Mouse (Mus musculus): ENCODE measurements around the gene Snapc4. TPM values are rescaled to one million over a fixed set of nuclear protein-coding genes. Genes with fewer than 3 reads are reported as not detected.

The Snapc4 gene
- total RNA-seq, 2 experiments from 2014 or later: 74.2 to 78.2 TPM

DNA sequence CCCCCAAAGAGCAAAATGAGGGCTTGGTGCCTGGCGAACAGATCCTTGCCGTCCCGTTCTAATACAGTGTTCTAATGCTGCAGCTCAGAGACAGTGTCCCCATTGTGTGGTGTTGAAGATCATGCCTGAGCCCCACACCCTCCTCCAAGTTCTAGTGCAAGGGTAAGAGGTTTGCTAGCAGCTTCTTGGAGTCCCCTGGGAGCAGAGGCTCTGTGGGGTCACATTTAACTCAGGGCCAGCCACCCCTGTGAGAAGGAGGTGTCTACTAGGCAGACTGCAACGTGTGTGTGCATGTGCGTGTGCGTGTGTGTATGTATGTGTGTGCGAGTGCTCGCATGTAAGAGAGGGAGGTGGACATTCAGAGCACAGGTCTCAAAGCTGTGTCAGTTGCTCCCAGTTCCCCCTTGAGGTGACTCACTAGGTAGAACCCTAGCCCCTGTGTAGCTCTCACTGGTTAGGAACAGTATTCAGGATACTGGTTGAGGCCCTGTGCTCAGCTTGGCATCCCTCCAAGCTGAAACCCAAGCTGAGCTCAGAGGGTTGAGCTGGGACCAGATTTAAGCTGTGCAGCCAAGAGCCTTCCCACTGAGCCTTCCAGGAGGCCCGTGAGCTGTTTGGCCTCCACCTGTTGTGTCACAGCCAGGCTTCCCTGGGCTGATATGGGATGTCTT, 63.7 kb downstream of the Snapc4 start:
- TF ChIP-seq CTCF (IDR thresholded peaks at IDR 0.05): no peak
- peak overlapping the region; percentile 69 for H3K4me3 ChIP-seq
- H3K27ac ChIP-seq: peak overlapping the region; percentile 95
- intact Hi-C loops (cut with DNase I): loop anchor here (5.0 kb wide), 1 partner anchor 71 kb away; the partner anchor contains the start of genes Entr1 and Pmpca
- no peak for DNase-seq (ENCODE audit: extremely low spot score in 1 of 2, low spot score in 2 of 2)

DNA sequence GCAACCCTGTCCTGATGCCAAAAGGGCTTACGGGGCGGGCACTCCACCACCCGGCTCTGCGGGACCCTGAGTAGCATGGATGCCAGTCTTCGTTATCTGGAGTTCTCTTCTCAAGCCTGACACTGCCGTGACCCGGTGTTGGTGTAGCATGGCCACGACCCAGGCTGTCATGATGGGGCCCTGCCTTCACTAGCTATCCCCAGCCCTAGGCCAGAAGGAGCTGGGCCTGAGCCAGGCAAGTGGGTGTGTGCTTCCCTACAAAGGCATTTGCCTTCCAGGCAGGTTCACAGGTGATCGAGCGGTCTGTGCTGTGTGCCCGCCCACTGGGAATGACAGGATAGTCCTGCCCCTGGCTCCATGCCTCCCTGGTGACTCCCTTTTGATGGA, 64.5 kb downstream of the Snapc4 start:
- H3K27ac ChIP-seq: peak overlapping the region; percentile 95
- DNase-seq (ENCODE audit: extremely low spot score in 1 of 2, low spot score in 2 of 2): no peak
- intact Hi-C loops (cut with DNase I): loop anchor here (5.0 kb wide), 1 partner anchor 71 kb away; the partner anchor contains the start of genes Entr1 and Pmpca
- TF ChIP-seq CTCF (IDR thresholded peaks at IDR 0.05): no peak
- peak overlapping the region; percentile 69 for H3K4me3 ChIP-seq

DNA sequence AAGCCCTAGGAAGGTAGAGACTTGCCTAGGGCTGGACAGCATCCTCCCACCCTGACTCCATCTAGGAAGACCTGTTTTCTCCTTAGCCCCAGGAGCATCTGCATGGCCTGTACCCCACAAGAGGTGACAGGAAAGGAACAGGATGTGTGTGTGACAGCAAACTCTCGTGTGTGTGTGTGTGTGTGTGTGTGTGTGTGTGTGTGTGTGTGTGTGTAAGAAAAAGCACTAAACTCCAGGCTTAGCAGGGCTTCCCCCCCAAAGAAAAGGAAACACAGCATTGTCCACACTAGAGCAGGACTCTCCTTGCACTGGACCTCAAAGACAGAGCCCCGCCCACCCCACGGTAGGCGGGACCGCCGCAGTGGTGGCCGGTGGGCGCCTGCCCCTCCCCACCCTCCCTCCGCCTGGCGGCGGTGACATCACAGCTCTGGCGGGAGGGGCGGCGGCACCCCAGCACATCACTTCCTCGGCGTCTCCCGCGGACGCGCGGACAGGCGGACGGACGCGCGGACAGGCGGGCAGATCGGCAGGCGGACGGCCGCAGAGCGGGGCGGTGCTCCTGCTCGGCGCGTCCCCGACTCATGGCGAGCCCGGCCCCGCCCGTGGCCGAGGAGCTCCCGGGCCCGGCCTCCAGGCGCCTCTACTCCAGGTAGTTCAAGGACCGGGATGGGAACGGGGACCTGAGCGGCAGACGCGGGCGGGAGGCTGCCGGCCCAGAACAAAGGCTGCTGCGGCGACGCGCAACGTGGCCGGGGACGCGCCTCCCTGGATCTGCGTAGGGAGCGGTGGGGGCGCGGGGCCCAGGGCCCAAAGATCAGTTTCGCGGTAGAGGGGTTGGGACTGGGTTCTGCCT, 65.2 kb downstream of the Snapc4 start, which contains the start of gene Gpsm1:
Gene Gpsm1, plus strand, starts transcription at position 444 of the 853 bp plus-strand sequence.
- Histone ChIP-seq H3K27ac (peak within 1 kb of the TSS; percentile 95), H3K4me3 (peak within 1 kb of the TSS; percentile 69)
- intact Hi-C loops (cut with DNase I): loop anchor here (5.0 kb wide), 1 partner anchor 72 kb away; the partner anchor contains the start of genes Entr1 and Pmpca
- no peak; the same call in 1 of the 2 replicates for TF ChIP-seq CTCF (IDR thresholded peaks at IDR 0.05)
- DNase-seq (ENCODE audit: extremely low spot score in 1 of 2, low spot score in 2 of 2): peak; percentile 78

DNA sequence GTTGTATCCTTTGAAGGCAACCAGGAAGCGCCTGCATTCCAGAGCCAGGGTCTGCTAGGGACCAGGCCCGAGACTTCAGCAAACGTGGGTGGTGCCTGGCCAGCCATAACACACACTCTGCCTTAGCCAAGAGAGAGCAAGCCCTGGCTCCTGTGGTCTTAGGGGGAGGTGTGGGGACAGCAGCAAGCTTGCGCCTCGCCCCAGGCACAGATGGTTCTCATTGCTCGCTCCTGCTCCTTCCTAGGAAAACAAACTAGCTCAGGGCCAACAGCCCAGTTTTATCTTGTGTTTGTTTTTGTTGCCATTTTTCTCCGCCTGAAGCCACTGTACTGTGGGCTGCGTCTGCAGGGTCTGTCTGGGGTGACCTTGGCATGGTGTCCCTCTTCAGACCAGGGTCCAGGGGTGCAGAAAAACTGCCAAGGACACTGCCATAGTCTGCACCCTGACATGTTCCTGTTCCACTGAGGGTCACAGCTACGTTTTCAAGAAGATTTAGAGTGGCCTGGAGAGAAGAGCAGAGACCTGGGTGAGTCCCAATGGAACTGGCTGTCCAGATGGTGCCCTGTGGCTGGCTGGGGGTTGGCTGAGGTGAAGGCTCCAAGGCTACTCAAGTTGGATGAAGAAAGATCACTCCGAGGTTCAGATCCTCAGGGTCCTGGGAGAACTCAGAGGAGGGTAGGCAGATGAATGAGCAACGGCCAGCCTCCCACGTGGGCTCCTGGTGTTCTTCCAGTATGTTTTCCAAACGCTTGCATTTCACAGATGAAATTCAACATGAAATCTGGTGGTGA, 66.0 kb downstream of the Snapc4 start:
- H3K4me3 ChIP-seq: no peak overlapping the region
- no peak for DNase-seq (ENCODE audit: extremely low spot score in 1 of 2, low spot score in 2 of 2)

GRCm38 (mm10) chr2:26313394-26313793, 67.1 kb downstream of the Snapc4 start:
- DNase-seq (ENCODE audit: extremely low spot score in 1 of 2, low spot score in 2 of 2): no peak
- no peak for TF ChIP-seq CTCF (IDR thresholded peaks at IDR 0.05)
- no peak overlapping the region for H3K4me3 ChIP-seq
- intact Hi-C loops (cut with DNase I): no loop called here
- no peak overlapping the region for H3K27ac ChIP-seq

More for the DNA sequence above, 66.0 kb downstream of the Snapc4 start:
- H3K27ac ChIP-seq: peak overlapping the region; percentile 25; the same call in 1 of the 2 replicates
- no peak for TF ChIP-seq CTCF (IDR thresholded peaks at IDR 0.05)
- intact Hi-C loops (cut with DNase I): loop anchor here (5.0 kb wide), 1 partner anchor 73 kb away; the partner anchor contains the start of genes Entr1 and Pmpca

- no peak overlapping the region for H3K27ac ChIP-seq
- intact Hi-C loops (cut with DNase I): no loop called here
These were observed 67.6 kb downstream of the Snapc4 start for GRCm38 (mm10) chr2:26312812-26313211.

More at GRCm38 (mm10) chr2:26312812-26313211, 67.6 kb downstream of the Snapc4 start:
- no peak for DNase-seq (ENCODE audit: extremely low spot score in 1 of 2, low spot score in 2 of 2)
- H3K4me3 ChIP-seq: no peak overlapping the region
- TF ChIP-seq CTCF (IDR thresholded peaks at IDR 0.05): no peak

Other genes starting within 250 kb of the Snapc4 start
- under 1 TPM; 0.27 to 0.35 TPM for gene Lhx3, start 172.4 kb downstream of the Snapc4 start, total RNA-seq (2021)
- gene Qsox2, start 143.1 kb downstream of the Snapc4 start, total RNA-seq (2021): 10 to 100 TPM; 20.4 to 23.5 TPM
- gene Ccdc187, start 86.1 kb downstream of the Snapc4 start, total RNA-seq (2021): 1 to 10 TPM in 1 of 2 experiments, under 1 TPM in 1; 0.79 to 2.4 TPM
- gene Gpsm1, start 65.1 kb downstream of the Snapc4 start, total RNA-seq (2021): 10 to 100 TPM; 51.5 to 55.9 TPM
- gene Dnlz, start 28.5 kb downstream of the Snapc4 start, total RNA-seq (2021): 10 to 100 TPM; 26.7 to 28.9 TPM
- gene Card9, start 19.7 kb downstream of the Snapc4 start, total RNA-seq (2021): 1 to 10 TPM; 3.0 to 3.7 TPM
- gene Entr1, start 8.7 kb upstream of the Snapc4 start, total RNA-seq (2021): 100 to 1,000 TPM; 152 to 164 TPM
- 10 to 100 TPM; 93.6 to 94.4 TPM for gene Pmpca, start 8.7 kb upstream of the Snapc4 start, total RNA-seq (2021)
- 10 to 100 TPM; 28.1 to 28.2 TPM for gene Inpp5e, start 28.6 kb upstream of the Snapc4 start, total RNA-seq (2021)
- gene Sec16a, start 64.6 kb upstream of the Snapc4 start, total RNA-seq (2021): 10 to 100 TPM; 50.6 to 50.9 TPM
- 10 to 100 TPM; 23.8 to 23.9 TPM for gene Notch1, start 136.0 kb upstream of the Snapc4 start, total RNA-seq (2021)
- 10 to 100 TPM; 62.4 to 67.4 TPM for gene Egfl7, start 199.4 kb upstream of the Snapc4 start, total RNA-seq (2021)
- gene Gm20532, start 206.0 kb upstream of the Snapc4 start, total RNA-seq (2021): not detected
- 1 to 10 TPM; 1.3 to 1.8 TPM for gene Agpat2, start 223.8 kb upstream of the Snapc4 start, total RNA-seq (2021)
- gene Fam69b, start 247.8 kb upstream of the Snapc4 start, total RNA-seq (2021): 10 to 100 TPM; 72.4 to 78.9 TPM